ENCODE assay signal across 9 mouse cellular contexts in genomic region chr8:93570186-93570530, GRCm38 (mm10). TPM values are rescaled to one million over a fixed set of nuclear protein-coding genes. Genes with fewer than 3 reads are reported as not detected.
A peak's percentile ranks its signal among the peaks of the same experiment; 100 is the strongest.
DNase-seq lines count a peak whose midpoint lies in the region; ATAC-seq and TF ChIP-seq lines count a peak whose summit lies in the region.
"Had no signal": no experiment of that assay in that cellular context is flagged by ENCODE, and none has a peak within 500 bp of the region (broad histone marks: within the 10 kb centered on the region; RNA-seq: fewer than 3 reads in every experiment).

No protein-coding gene starts in this region.

- H3K9ac ChIP-seq in heart, embryonic 14.5 days (ENCODE audit: low read length), result peak overlapping the region; percentile 45
- no peak overlapping the region for H3K9ac ChIP-seq in midbrain, embryonic 14.5 days (replicated peaks; ENCODE audit: low read length)
- no peak overlapping the region for H3K9ac ChIP-seq in kidney, embryonic 16.5 days (replicated peaks; ENCODE audit: low read length)
- H3K9ac ChIP-seq: limb, embryonic 12.5 days had no signal

- no peak for DNase-seq in layer of hippocampus, adult 2 months (ENCODE audit: low spot score in 2 of 2)
- no peak for DNase-seq in layer of hippocampus, postnatal 36 days
- peak; percentile 74 for DNase-seq in cerebellum, adult 9-10 months
- DNase-seq in midbrain, embryonic 14.5 days, result peak; percentile 26
- DNase-seq in MN1 (ENCODE audit: low spot score), result no peak
- no peak for DNase-seq in kidney, postnatal 36 days

- H3K4me1 ChIP-seq in heart, embryonic 14.5 days (ENCODE audit: control insufficient read depth in 2 of 2, insufficient read depth in 2 of 2, low read length in 2 of 2), result peaks cover 24 to 25% of the 10 kb centered on the region in 2 experiments
- peaks cover 36% of the 10 kb centered on the region for H3K4me1 ChIP-seq in midbrain, embryonic 14.5 days (ENCODE audit: control insufficient read depth, insufficient read depth, low read length)
- H3K4me1 ChIP-seq in kidney, embryonic 16.5 days (ENCODE audit: insufficient read depth, low read length), result peaks cover 30% of the 10 kb centered on the region
- H3K4me1 ChIP-seq: limb, embryonic 12.5 days had no signal

- peak overlapping the region; percentile 25; the same call in 1 of the 2 replicates for H3K4me3 ChIP-seq in layer of hippocampus, adult 2 months
- H3K4me3 ChIP-seq in heart, embryonic 14.5 days (ENCODE audit: control insufficient read depth in 1 of 2, insufficient read depth in 1 of 2, low read depth in 1 of 2, low read length in 2 of 2), result no peak overlapping the region
- H3K4me3 ChIP-seq in midbrain, embryonic 14.5 days (replicated peaks; ENCODE audit: low read depth, low read length), result no peak overlapping the region
- no peak overlapping the region for H3K4me3 ChIP-seq in kidney, embryonic 16.5 days (ENCODE audit: low read length)
- H3K4me3 ChIP-seq: limb, embryonic 12.5 days had no signal

- no peak for TF ChIP-seq CTCF in layer of hippocampus, adult 2 months (conservative IDR thresholded peaks at IDR 0.05)

- peak; percentile 5; the same call in 1 of the 2 replicates for ATAC-seq in heart, embryonic 14.5 days (ENCODE audit: insufficient number of reproducible peaks, insufficient read depth, low FRiP score, low read depth)
- ATAC-seq in midbrain, embryonic 14.5 days (ENCODE audit: low FRiP score, low TSS enrichment), result no peak
- ATAC-seq in kidney, embryonic 16.5 days (ENCODE audit: low FRiP score, low TSS enrichment), result no peak

- H3K9me3 ChIP-seq in heart, embryonic 14.5 days (ENCODE audit: control insufficient read depth, low read length), result peaks cover 6% of the 10 kb centered on the region
- no peaks in the 10 kb centered on the region for H3K9me3 ChIP-seq in midbrain, embryonic 14.5 days (ENCODE audit: control insufficient read depth, low read length)
- H3K9me3 ChIP-seq in kidney, embryonic 16.5 days (ENCODE audit: low read length), result peaks cover 12% of the 10 kb centered on the region

- WGBS in heart, embryonic 14.5 days, result 5% methylated on average over 2 of the region's 2 CpGs
- WGBS in midbrain, embryonic 14.5 days, result 49% methylated on average over 2 of the region's 2 CpGs
- WGBS in kidney, embryonic 16.5 days, result 24% methylated on average over 2 of the region's 2 CpGs

- H3K36me3 ChIP-seq in heart, embryonic 14.5 days (ENCODE audit: control insufficient read depth, insufficient read depth, low read length), result no peaks in the 10 kb centered on the region
- no peaks in the 10 kb centered on the region for H3K36me3 ChIP-seq in midbrain, embryonic 14.5 days (ENCODE audit: control insufficient read depth, insufficient read depth, low read length)
- no peaks in the 10 kb centered on the region for H3K36me3 ChIP-seq in kidney, embryonic 16.5 days (ENCODE audit: insufficient read depth, low read length)
- H3K36me3 ChIP-seq: limb, embryonic 12.5 days had no signal

- no peaks in the 10 kb centered on the region for H3K27me3 ChIP-seq in heart, embryonic 14.5 days (ENCODE audit: control insufficient read depth, insufficient read depth, low read length)
- no peaks in the 10 kb centered on the region for H3K27me3 ChIP-seq in midbrain, embryonic 14.5 days (ENCODE audit: control insufficient read depth, insufficient read depth, low read length)
- H3K27me3 ChIP-seq in kidney, embryonic 16.5 days (ENCODE audit: insufficient read depth, low read length), result no peaks in the 10 kb centered on the region
- H3K27me3 ChIP-seq: limb, embryonic 12.5 days had no signal

- peak overlapping the region; percentile 98 for H3K27ac ChIP-seq in layer of hippocampus, adult 2 months
- H3K27ac ChIP-seq in heart, embryonic 14.5 days (replicated peaks in 1 of 2; ENCODE audit: control insufficient read depth in 1 of 2, insufficient read depth in 1 of 2, low read depth in 2 of 2, low read length in 2 of 2), result peak overlapping the region; percentile 96 to 97
- peak overlapping the region; percentile 78 for H3K27ac ChIP-seq in midbrain, embryonic 14.5 days (replicated peaks; ENCODE audit: low read depth, low read length)
- H3K27ac ChIP-seq in kidney, embryonic 16.5 days (ENCODE audit: low read length), result no peak overlapping the region
- H3K27ac ChIP-seq: limb, embryonic 12.5 days had no signal

- peak overlapping the region; percentile 52 for H3K4me2 ChIP-seq in heart, embryonic 14.5 days (ENCODE audit: low read length)
- H3K4me2 ChIP-seq in midbrain, embryonic 14.5 days (ENCODE audit: low read length), result peak overlapping the region; percentile 11; the same call in 1 of the 2 replicates
- H3K4me2 ChIP-seq in kidney, embryonic 16.5 days (replicated peaks; ENCODE audit: low read depth, low read length), result no peak overlapping the region
- H3K4me2 ChIP-seq: limb, embryonic 12.5 days had no signal

RNA-seq across cellular contexts. Expression of gene Ces5a, which starts 34.5 kb away (rescaled TPM):
- total RNA-seq in layer of hippocampus, adult 2 months (2021), result under 1 TPM; 0.34 to 0.97 TPM
- total RNA-seq in layer of hippocampus, postnatal 36 days (2021), result 1 to 10 TPM in 1 of 2 experiments, under 1 TPM in 1; 0.73 to 1.7 TPM
- polyA plus RNA-seq in heart, embryonic 14.5 days (2014; fragmentation: Nextera tagmentation; extraction: Ambion mirVana), result 0.31 and 0.43 TPM in 2 replicates
- 0.61 and 0.93 TPM in 2 replicates for polyA plus RNA-seq in midbrain, embryonic 14.5 days (2014; fragmentation: Nextera tagmentation; extraction: Ambion mirVana)
- polyA plus RNA-seq in kidney, embryonic 16.5 days (2015; fragmentation: Nextera tagmentation; extraction: Ambion mirVana), result 0.07 and 0.24 TPM in 2 replicates
- polyA plus RNA-seq: limb, embryonic 12.5 days had no signal

Comparison
In these comparisons a context has a peak if more than half of its experiments do, and no peak if none do; other contexts are left out.
1. DNase-seq: peak in cerebellum, adult 9-10 months (single experiment) and midbrain, embryonic 14.5 days (single experiment); none in layer of hippocampus, adult 2 months (0 of 2), layer of hippocampus, postnatal 36 days (0 of 2), MN1 (single experiment) and kidney, postnatal 36 days (0 of 2).